Mouse (Mus musculus) thymus, postnatal 14 days (tissue): ENCODE results near the gene Rnd1.

Experiments
- DNase-seq: peaks from one replicate; pipeline ENCODE4 v3.0.0; 2021

Rnd1 gene

DNA sequence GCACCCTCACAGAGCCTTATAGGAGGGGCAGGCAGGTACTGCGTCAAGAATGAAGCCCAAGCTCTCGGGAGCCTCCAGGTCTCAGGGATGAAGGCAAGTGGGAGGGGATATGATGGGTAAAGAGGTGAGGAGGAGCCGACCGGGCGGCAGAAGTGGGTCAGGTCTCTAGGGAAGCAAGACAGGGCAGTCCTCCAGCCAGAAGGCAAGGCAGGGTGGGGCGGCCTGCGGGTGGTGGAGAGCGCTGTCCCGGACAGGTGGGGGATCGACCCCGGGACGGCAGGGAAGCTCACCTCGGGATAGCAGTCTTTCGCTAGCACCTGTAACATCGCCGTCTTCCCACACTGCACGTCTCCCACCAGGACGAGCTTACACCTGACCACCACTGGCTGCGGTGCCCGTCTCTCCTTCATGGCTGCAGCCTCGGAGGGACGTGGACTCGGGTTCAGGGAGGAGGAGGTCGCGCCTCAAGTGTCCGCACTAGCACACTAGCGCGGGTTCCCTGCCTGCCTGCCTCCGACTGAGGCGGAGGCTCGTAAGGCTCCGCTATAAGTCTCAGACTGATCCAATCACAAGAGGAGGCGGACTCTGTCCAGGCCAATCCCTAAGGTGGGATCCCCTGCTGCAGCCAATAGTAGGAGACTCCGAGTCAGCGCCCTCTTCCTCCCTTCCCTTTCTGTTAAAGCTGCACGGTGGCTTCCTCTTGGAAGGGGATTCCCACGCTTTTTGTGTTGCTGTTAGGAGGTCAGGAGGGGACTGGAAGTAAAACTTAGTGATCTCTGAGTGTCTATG lies at the start of gene Rnd1:
Rnd1 (minus strand) TSS at position 522 of the 789 bp plus-strand sequence.
- peak; percentile 76 for DNase-seq

DNA sequence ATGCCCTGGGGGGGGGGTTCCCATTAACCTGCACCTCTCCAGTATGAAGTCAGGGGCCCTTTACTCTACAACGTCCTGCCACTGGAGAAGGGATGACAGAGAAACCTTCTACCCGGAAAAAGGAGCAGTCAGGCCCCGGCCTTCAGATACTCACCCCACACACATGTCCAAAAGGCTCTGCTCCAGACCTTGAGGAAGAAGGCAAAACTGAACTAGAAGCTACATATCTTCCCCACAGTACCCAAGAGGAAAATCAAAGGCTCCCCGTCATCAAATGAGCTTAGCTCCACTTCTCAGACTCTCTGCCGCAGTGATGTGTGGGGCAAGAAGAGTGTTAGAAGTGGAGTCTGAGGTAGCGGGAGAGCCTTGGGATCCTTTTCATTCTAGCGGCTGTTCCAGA lies 49.5 kb upstream of the Rnd1 start:
- DNase-seq = no peak

DNA sequence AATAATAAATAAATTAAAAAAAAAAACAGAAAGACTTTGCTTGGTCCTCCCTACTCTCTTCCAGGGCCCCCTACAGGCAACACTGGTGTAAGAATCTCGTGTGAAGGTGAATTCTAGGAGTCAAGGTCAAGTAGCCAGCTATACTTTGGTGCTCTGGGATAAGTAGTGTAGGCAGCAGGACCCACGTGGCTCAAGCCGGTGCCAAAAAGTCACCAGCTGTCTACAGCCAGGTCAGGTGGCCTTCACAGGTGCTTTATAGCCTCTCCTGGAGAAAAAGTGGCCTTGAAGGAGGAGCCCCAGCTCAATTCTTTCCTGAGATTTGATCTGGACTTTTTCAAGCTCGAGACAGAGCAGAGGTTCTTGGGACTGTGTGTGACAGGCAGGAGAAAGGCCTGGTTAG lies 48.8 kb upstream of the Rnd1 start:
- no peak for DNase-seq

DNA sequence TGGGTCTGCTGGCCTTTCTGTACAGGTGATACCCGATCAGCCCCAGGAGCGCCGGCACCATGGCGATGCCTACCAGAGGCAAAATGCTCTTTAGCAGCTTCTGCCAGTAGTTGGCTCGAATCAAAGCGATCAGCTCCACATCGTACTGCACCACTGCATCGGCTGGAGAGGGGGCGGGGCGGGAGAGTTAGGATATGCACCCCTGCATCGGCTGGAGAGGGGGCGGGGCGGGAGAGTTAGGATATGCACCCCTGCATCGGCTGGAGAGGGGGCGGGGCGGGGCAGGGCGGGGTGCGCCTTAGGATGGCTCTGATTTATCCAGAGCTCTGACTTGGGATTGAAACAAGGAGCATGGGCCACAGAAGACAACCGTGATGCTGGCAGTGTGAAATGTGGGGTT lies 47.2 kb upstream of the Rnd1 start:
- DNase-seq = no peak

DNA sequence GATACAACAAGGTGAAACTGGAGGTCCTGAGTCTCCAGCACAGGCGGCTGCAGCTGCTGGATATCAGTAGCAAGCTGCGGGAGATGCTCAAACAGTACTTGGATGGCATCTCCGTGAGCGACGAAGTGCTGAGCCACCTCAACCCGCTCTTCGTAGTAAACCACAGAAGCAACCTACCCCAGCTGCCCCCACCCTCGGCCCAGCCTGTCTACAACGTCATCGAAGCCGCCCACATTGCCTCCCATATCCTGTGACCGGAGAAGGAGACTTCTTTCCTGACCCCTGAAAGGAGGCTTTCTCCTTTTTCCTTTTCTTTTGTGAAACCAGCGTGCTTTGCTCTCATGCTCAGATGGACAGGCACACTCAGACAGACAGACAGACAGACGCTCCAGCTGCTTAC lies 45.6 kb upstream of the Rnd1 start:
- peak; percentile 47 for DNase-seq

DNA sequence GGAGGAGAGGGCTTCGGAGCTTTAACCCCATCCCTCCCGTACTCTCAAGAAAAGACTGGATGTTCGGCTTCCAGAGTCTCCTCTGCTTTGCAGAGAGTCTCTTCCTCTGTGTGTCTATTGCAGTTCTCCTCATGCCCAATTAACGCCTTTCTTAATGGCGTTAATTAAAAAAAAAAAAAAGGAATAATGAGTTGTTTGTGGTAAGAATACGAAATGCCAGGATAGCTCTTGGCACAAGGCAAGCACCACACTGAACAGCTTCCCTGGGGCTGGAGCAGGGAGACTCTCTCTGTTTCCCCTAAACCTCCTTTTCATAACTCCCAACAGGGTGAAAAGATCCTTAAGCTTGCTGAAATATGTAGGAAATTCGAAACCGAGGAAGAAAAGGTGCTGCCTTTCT lies 44.9 kb upstream of the Rnd1 start:
- no peak for DNase-seq

DNA sequence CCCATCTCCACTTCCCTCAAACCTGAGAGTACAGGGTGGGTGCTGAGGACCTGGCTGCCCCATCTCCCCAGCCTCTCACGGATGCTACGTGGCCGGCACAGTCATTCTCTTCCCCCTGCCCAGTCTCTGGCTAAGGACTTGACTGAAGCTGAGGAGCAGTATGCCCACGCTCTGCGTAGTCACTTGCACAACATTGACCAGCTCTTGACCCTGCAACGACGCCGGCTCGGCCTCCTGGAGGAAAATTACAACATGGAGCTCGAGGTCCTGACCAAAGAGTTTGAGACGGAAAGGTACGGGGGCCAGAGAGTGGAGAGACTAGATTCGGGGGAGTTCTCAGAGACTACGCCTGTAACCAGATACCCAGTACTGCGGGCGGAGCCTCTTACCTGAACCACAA lies 40.0 kb upstream of the Rnd1 start:
- DNase-seq = no peak

DNA sequence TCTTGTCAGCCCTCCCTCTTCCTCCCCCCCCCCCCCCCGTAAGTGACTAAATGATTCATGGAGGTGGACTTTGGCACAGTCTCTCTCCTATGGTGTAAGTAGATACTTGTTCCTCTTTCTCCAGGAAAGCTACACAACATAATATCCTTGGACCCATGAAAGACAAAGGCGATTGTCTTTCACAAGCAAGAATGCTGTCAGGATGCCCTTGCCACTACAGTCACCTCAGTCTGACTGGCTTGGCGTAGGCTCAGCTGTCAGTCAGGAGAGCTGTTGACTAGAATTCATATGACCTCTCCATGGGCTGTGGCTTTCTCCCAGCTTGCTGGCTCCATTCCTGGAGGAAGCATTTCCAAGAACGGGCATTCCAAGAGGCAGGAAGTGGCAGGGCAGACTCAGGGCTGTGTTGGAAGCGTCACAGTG lies 37.0 kb upstream of the Rnd1 start:
- DNase-seq = no peak

DNA sequence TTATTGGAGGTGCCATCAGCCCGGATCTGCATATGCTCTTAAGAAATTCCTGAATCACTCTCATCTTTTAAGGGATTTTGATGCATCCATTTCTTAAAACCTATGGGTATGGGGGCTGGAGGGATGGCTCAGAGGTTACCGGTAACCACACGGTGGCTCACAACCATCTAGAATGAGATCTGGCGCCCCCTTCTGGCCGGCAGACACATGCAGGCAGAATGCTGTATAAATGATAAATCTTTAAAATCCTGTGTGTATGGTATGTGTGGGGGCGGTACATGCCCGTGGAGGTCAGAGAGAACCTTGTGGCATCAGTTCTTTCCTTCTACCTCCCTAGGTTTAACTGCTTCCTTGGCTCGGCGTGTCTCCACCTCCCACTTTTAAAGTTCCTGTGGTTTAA lies 33.2 kb upstream of the Rnd1 start:
- peak; percentile 82 for DNase-seq

DNA sequence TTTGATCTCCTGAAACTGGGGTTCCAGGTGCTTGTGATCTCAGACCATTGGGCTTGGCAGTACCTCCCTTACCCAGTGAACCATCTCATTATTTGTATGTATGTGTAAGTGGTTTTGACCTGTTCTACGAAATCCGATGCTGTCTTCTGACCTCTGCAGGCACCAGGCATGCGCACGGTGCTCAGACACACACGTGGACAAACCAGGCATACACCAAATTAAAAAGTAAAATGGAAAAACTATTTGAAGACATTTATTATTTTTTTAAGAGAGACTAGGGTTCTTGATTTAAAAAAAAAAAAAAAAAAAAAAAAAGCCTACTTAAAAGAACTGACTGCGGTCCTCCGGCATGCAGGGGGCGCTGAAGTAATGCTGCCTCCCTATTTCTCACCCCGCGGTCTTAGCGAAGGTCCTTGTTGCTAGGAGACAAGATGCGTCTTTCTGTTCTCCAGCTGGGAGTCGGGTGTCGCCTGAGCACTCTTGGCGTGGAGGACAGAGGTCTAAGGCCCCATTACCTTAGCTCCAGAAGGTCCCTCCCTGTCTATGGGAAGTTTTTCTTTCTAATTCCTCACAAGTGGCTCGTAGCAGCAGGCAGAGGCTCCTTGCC lies 30.6 kb upstream of the Rnd1 start, which contains the start of gene Ccdc65:
Ccdc65 (plus strand) TSS at position 442 of the 607 bp plus-strand sequence.
- DNase-seq = peak; percentile 76

DNA sequence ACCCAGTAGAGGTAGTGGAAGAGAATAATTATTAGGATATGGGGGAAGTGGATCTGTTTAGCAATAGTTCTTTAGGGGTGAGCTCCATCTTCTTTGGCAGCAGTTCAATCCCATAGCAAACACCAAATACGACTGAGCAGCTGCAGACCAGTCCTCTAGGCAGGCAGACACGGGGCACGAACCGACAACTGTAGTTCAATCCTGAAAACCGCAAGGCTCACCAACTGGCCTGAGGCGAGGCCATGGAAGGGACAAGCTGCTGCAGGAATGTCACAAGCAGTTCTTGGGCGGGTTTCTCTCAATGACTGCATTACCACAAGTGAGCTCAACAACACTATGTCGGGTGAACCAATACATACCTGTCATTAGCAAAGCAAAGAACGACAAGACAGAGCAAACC lies 27.1 kb upstream of the Rnd1 start:
- no peak for DNase-seq

DNA sequence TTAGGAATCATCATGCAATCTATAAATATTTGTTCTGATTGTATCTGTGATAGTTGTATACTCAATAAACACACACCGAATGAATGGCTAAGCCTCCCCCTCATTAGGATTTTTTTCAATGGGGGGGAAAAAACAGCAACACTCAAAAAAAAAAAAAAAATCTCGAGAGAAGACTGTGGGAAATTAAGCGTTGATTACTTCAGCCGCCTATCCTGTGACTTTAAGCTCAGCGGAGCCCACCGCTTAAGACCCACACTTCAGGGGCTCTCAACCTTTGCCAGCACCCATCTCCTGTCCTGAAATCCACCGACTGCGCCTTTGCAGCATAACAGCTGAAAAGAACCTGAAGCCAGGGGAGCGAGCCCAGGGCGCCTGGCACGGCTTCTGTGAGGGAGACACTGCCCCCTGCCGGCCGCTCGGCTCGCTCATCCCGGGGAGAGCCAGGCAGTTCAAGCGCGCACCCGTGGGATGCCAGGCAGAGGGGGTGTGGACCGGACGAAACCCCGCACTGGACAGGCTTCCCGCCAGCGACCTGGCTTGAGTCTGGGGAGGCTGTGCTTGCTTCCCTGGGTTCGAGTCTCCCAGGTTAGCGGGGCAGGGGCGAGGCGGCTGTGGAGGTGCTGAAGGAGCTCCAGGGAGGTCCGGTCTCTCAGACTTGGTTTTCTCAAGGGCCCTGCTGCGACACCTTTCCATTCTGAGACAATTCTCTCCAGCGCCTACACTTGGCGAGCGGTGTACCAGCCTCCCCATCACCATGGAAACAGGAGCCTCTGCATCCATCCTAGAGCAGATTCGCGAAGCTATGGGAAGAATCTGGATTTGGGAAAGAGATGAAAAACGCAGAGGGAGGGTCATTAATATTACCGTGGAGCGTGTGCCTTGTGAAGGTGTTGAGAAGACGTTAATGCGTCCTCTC lies 22.2 kb upstream of the Rnd1 start:
- peak; percentile 89 for DNase-seq

DNA sequence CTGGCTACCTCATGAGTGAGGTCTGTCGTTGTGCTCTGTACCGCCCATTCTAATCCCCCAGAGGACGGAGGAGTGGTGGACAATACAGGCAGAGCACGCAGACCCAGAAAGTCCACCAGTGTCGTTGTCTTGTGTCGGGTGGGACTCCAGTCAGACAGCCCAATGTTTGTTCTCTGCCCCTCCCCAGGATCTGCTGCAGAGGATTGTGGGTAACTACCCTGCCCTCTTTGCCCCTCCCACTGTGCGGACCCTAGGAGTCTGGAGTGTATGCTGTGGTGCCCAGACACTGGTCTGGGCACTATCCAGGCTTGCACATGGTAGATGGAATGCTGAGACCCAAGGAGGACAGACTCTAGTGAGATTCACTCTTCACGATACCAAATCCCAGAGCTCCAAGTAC lies 19.0 kb upstream of the Rnd1 start:
- DNase-seq = no peak

DNA sequence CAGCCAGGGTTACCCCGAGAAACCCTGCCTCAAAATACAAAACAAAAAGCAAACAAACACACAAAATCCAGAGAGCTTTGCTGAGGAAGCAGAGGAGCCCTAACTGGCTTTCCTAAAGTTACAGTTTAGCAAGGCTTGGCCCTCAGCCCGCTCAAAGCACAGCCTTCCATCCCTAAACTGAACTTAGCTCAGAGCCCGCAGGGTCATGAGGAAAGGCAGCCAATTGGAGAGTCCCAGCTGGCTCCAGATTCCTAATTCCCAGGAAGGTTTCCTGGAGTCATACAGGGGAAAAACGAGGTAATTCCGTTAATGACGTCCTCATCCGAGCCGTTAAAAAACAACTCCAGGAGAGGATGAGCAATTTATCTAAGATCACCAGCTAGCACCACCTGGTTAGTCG lies 18.5 kb upstream of the Rnd1 start:
- DNase-seq = no peak

DNA sequence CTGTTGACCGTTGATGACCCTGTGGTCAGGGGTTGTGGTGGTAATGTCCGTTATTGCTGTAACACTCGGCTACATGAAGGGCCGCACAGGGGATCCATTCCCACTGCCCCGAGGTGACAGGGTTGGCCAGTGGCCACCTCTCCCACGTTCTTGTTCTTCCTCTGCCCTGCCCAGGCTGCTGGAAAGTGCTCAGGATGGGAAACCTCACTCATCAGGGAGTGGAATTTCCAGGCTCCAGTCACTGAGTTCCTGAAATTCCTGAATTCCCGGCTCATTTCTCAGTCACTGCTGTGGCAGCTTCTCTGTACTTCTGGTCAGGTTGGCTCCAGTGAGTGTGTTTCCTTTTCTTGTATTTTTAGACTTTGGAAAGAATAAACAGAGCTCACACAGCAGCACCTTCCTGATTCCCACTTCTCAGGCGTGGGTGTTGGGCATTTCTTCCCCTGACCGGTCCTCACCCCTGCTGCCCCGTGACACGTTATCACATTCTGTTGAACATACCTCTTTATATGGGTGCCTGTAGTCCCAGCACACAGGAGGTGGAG lies 15.0 kb upstream of the Rnd1 start:
- DNase-seq = no peak

DNA sequence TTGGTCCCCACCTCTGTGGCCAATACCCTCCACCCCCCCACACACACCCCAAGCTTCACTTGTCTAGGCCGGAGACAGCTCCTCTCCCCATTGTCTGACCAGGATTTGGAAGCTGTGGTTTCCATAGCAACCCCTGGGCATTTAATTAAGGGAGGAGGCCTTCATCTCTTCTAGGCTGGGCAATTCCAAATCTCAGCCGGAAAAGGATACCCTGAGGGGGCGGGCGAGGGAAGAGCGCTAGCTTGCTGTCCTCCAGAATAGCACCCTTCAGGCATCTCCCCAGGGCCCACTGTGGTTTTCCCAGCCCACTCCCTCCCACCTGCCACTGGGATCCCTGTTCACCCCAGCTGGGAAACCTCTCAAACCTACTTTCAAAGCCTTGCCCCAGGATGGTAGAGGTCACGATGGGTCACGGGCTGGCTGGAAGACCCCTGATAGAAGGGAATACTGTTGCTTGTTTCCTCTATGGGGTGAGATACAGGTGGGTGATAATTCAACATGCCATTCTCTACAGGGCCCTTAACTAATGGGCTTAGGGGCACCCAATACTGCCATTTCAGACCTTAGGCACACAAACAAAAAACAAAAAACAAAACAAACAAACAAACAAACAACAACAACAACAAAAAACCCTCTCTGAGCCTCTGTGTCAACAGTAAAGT lies 14.4 kb upstream of the Rnd1 start:
- no peak for DNase-seq

DNA sequence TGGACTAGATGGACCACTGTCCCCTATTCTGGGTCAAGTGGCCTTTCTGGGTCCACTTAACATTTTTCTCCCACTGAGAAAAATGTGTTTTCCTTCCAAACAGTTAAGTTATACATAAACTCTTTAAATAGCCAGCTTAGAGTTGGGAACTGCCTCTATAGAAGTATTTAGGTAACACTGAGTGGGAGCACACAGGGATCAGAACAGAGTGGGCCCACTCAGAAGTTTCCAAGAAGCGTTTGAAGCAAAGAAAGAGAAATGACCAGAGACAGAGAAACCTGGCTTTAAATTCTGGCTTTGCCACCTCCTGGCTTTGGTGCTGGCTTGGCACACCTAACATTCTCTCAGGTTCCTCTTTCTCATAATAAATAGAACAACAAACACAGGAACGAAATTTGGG lies 12.4 kb upstream of the Rnd1 start:
- no peak for DNase-seq

DNA sequence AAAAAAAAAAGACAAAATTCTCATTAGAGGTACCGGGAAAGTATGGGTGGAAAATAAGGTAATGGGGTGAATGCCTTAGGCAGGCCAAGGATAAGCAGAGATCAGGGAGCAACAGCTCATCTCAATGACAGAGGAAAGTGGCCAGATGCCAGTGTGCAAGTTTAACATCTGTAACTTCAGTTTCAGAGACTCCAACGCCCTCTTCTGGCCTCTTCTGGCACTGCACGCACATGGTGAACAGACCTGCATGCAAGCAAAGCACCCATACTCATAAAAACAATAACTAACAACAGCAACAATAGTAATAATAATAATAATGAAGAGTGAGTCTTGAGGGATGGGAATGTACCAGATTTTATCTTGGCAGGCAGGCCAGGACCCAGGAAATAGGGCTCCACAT lies 8.7 kb upstream of the Rnd1 start:
- DNase-seq = no peak

DNA sequence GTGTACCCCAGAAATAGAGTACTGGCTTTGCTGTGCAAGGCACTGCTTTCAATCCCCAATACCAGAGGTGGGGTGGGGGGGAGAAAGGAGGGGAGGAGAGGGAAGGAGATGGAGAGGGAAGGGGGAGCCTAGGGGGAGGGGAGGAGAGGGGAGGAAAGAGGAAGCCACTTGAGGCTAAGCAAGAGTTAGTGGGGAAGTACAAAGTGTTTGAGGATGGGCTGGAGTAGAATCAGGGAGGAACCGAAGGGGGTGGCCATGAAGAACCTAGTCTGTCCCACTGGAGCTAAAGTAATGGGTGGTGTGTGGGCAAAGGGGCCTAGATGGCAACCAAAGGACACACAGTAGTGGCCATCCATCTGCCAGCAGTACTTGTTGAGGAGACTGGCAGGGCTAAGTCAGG lies 6.5 kb upstream of the Rnd1 start:
- no peak for DNase-seq

DNA sequence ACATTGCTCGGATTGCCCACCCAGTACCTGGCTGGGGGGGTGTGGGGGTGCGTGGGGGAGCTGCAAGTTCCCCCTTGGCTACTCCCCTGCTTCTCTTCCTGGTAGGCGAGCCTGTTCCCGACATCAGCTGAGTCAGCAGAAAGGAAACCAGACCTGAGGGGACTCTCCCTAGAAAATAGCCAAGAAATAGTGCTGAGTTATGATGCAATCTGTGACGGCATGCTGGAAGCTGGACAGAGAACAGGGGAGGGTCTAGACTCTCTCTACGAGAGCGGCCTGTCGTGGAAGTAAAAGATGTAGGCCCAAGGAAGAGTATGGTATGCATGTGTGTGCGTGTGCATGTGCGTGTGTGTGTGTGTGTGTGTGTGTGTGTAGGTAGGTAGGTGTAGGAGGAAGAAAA lies 5.9 kb upstream of the Rnd1 start:
- no peak for DNase-seq

DNA sequence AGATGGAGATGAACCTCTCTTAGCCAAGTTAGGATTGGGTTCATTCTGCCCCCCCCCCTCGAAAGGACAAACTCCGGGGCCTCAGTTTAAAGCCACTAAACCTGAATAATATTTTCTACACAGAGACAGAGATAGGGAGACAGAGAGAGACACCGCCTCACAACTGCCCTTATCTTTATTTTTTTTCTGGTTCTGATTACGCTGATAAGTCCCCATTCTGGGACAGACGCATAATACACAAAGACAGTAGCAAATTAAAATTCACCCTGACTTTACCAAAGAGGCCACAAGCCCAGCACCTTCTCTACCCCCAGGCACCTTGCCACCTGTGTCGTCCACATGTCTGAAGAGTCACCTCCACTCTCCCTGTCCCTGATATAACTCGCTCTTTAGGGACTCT lies 4.4 kb upstream of the Rnd1 start:
- no peak for DNase-seq

DNA sequence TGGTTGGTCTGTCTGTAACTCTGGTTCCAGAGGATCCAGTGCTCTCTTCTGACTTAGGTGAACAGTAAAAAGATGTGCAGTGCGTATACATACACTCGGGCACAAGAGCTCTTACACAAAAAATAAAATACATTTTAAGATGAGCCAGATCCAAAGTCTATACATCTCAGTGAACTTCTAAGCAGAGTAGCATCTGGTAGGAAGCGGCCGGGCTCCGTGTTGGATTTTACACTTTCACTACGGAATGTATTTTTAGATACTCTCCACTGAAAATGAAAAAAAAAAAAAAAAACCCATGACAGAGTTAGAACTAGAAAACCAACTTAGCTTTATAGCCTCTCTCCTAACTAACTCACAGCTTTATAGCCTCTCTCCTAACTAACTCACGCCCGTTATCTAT lies 3.4 kb upstream of the Rnd1 start:
- DNase-seq = no peak

DNA sequence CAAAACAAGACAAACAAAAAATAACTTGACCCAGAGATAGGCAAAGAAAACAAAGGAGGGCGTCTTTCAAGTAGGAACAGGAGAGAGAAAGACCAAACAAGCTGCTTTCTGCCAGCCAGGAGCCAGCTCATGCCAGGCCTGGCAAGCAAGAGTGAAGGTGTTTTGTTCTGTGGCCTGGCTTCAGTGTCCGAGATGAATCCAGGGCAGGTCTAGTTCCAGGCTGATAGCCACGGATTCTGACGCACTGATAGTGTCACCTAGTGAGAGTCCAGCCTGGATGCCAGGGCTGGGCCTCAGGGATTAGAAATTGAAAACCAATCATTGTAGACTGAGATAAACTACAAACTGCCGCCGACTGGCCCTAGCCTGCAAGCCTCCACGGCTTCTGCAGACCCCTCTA lies 716 bp upstream of the Rnd1 start:
- no peak for DNase-seq
